Comparison of ENCODE assay signal across 8 mouse cellular contexts in genomic region chr5:43673083-43673482, GRCm38 (mm10). TPM values are rescaled to one million over a fixed set of nuclear protein-coding genes. Genes with fewer than 3 reads are reported as not detected.
DNase-seq lines count a peak whose midpoint lies in the region; ATAC-seq and TF ChIP-seq lines count a peak whose summit lies in the region.

No protein-coding gene starts in this region.

- H3K27me3 ChIP-seq in cerebellum, adult 2 months (ENCODE audit: control insufficient read depth, insufficient read depth, low read length), result no peaks in the 10 kb centered on the region
- no peaks in the 10 kb centered on the region for H3K27me3 ChIP-seq in liver, embryonic 14.5 days (ENCODE audit: control insufficient read depth, insufficient read depth, low read length)

- no peak for ATAC-seq in liver, embryonic 14.5 days (ENCODE audit: insufficient read depth)
- ATAC-seq in activated CD4-positive, CD25-positive, alpha-beta regulatory T cell, adult 4 months, result no peak

- no peak for TF ChIP-seq POLR2A in cerebellum, adult 2 months (IDR thresholded peaks at IDR 0.05; ENCODE audit: borderline replicate concordance, insufficient read depth, low read length)

- WGBS in cerebellum, adult 2 months, result 56% methylated on average over 2 of the region's 2 CpGs
- 52% methylated on average over 2 of the region's 2 CpGs for WGBS in liver, embryonic 14.5 days (ENCODE audit: insufficient replicate concordance)

- peak overlapping the region; percentile 81 for H3K27ac ChIP-seq in cerebellum, adult 2 months (ENCODE audit: insufficient read depth, low read length)
- no peak overlapping the region for H3K27ac ChIP-seq in liver, embryonic 14.5 days

- peak overlapping the region; percentile 82 for H3K4me3 ChIP-seq in cerebellum, adult 2 months (replicated peaks; ENCODE audit: insufficient read depth, low read depth, low read length)
- no peak overlapping the region; a peak in 1 of 4 replicates for H3K4me3 ChIP-seq in liver, embryonic 14.5 days (ENCODE audit: insufficient read depth in 1 of 2, low read depth in 2 of 2, low read length in 2 of 2)

- H3K36me3 ChIP-seq in liver, embryonic 14.5 days (replicated peaks; ENCODE audit: control insufficient read depth, insufficient read depth, low read depth), result no peaks in the 10 kb centered on the region

- TF ChIP-seq CTCF in cerebellum, adult 2 months (IDR thresholded peaks at IDR 0.05; ENCODE audit: borderline replicate concordance, insufficient read depth, low read depth, low read length), result no peak
- no peak for TF ChIP-seq CTCF in liver, embryonic 14.5 days (IDR thresholded peaks at IDR 0.05; ENCODE audit: low read depth)

- no peaks in the 10 kb centered on the region; the same call in 1 of the 2 replicates for H3K4me1 ChIP-seq in cerebellum, adult 2 months (ENCODE audit: control insufficient read depth, insufficient read depth, low read length)
- H3K4me1 ChIP-seq in liver, embryonic 14.5 days (replicated peaks; ENCODE audit: control insufficient read depth in 2 of 2, insufficient read depth in 2 of 2, low read length in 1 of 2), result peaks cover 0 to 8% of the 10 kb centered on the region in 2 experiments; a peak in 1 of 4 replicates

- no peak for DNase-seq in cerebellum, adult 2 months
- DNase-seq in cerebellum, adult 11 months, result no peak
- peak; percentile 8 for DNase-seq in retina, embryonic 14.5 days (ENCODE audit: low spot score)
- no peak for DNase-seq in retina, postnatal 1 day
- DNase-seq in liver, embryonic 14.5 days (ENCODE audit: low read depth in 3 of 3, low spot score in 3 of 3), result no peak
- no peak for DNase-seq in ovary, adult 18-20 months (ENCODE audit: low spot score)
- DNase-seq in spleen, postnatal 10 days (ENCODE audit: low spot score in 2 of 2), result no peak

- H3K4me2 ChIP-seq in liver, embryonic 14.5 days (ENCODE audit: low read depth), result peak overlapping the region; percentile 55

- no peaks in the 10 kb centered on the region for H3K9me3 ChIP-seq in liver, embryonic 14.5 days (ENCODE audit: control insufficient read depth, low read length)

- no peak for TF ChIP-seq EP300 in liver, embryonic 14.5 days (IDR thresholded peaks at IDR 0.05; ENCODE audit: low read depth)

- H3K9ac ChIP-seq in liver, embryonic 14.5 days (replicated peaks), result no peak overlapping the region

RNA-seq across cellular contexts. Expression of gene Cc2d2a, which starts 10.9 kb away (rescaled TPM):
- 15.4 and 16.7 TPM in 2 replicates for polyA plus RNA-seq in cerebellum, adult 2 months (2012; rRNA removed)
- 0.98 and 1.4 TPM in 2 replicates for polyA plus RNA-seq in liver, embryonic 14.5 days (2012; rRNA removed)
- 0.75 and 1.3 TPM in 2 replicates for polyA plus RNA-seq in liver, embryonic 14.5 days (2014; fragmentation: Nextera tagmentation; extraction: Ambion mirVana)
- polyA plus RNA-seq in activated CD4-positive, CD25-positive, alpha-beta regulatory T cell, adult 4 months (2017; shearing (Covaris generic)), result 1 to 10 TPM; 1.3 TPM
